Mouse (Mus musculus) kidney, embryonic 16.5 days (tissue): ENCODE results near the gene Fam161a. TPM values are rescaled to one million over a fixed set of nuclear protein-coding genes. Genes with fewer than 3 reads are reported as not detected.

Experiments
- ATAC-seq: fragments of 200-750 bp; cut with Nextera tagmentation; 2 replicates; pipeline ENCODE4 v1.8.0; 2017; ENCODE audit warnings: moderate TSS enrichment; ENCODE audit not compliant: low FRiP score, low TSS enrichment
- H3K27ac ChIP-seq: fragments of 300-500 bp; sonication (generic); 2 replicates; pipeline ENCODE4 v1.5.1; 2014; ENCODE audit warnings: low read length
- H3K27me3 ChIP-seq: fragments of 300-500 bp; sonication (generic); 2 replicates; pipeline ENCODE4 v1.6.1; 2014; ENCODE audit warnings: low read length, control low read depth, mixed read lengths; ENCODE audit not compliant: insufficient read depth
- H3K36me3 ChIP-seq: fragments of 300-500 bp; sonication (generic); 2 replicates; pipeline ENCODE4 v1.6.1; 2014; ENCODE audit warnings: low read length, control low read depth, mixed read lengths; ENCODE audit not compliant: insufficient read depth
- H3K4me1 ChIP-seq: fragments of 300-500 bp; sonication (generic); 2 replicates; pipeline ENCODE4 v1.6.1; 2014; ENCODE audit warnings: low read length, control low read depth, mixed read lengths; ENCODE audit not compliant: insufficient read depth
- H3K4me2 ChIP-seq: fragments of 300-500 bp; sonication (generic); replicated peaks from 2 replicates; pipeline ENCODE4 v1.6.1; 2014; ENCODE audit warnings: low read depth, low read length
- H3K4me3 ChIP-seq: fragments of 300-500 bp; sonication (generic); 2 replicates; pipeline ENCODE4 v1.5.1; 2014; ENCODE audit warnings: mild to moderate bottlenecking, low read length
- H3K9ac ChIP-seq: fragments of 300-500 bp; sonication (generic); replicated peaks from 2 replicates; pipeline ENCODE4 v1.6.1; 2014; ENCODE audit warnings: low read length
- H3K9me3 ChIP-seq: fragments of 300-500 bp; sonication (generic); 2 replicates; pipeline ENCODE4 v1.6.1; 2016; ENCODE audit warnings: low read length, control low read depth
- WGBS: fragments of 180-500 bp; shearing (Covaris S2); extraction: QIAGEN DNeasy Blood & Tissue Kit; methylation state at CpG from one replicate; pipeline ENCODE4 v1.1.7; 2014; 5-methylcytosine and 5-hydroxymethylcytosine counted together
- polyA plus RNA-seq: library from polyadenylated mRNA; unstranded; fragments of >200 nt; fragmentation: Nextera tagmentation; extraction: Ambion mirVana; gene quantifications from 2 replicates; pipeline ENCODE4 v1.2.1, GENCODE M21; 2015

Gene Fam161a
- 3.2 and 3.4 TPM in 2 replicates for polyA plus RNA-seq

DNA sequence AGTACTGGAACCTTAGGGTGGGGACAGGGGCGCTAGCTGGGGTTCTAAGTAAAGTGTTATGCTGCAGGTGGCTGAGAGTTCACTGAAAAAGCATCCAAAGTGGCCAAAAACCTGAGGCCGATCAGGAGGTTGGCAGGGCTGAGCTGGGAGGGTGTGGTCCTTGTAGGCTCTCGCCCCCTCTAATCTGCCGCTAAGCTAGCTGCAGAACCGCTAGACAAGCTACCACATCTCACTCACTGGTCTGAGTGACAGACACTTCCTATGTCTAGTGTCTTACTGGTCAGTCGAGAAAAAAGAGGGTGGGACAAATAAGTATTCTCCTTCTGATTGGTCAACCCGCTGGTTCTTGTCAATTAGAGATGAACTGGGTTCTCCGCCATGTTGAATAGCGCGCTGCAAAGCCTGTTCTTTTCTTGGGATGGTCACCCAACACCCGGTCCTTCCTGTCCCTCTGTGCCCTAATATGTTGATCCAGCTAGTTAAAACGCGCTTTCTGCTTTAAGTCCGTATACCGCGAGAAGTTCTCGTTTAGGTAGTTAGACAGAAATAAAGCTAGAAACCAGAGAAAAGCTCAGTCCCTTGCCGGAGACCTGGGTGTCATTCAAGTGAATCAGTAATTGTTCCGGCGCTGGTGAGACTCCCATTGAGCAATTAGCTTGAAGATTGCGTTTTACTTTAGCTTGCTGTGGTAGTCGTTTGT is at the start of gene Fam161a:
Gene Fam161a (plus strand): TSS at position 51 of the 700 bp plus-strand sequence.
- peak within 1 kb of the TSS; percentile 93 for H3K27ac ChIP-seq
- no peaks in the 10 kb centered on the region for H3K27me3 ChIP-seq
- H3K36me3 ChIP-seq = peaks cover 13% of the 10 kb centered on the region
- H3K4me2 ChIP-seq = peak within 1 kb of the TSS; percentile 66
- H3K9ac ChIP-seq = peak within 1 kb of the TSS; percentile 81
- WGBS = 1% methylated on average over 22 of the region's 22 CpGs
- H3K9me3 ChIP-seq = no peaks in the 10 kb centered on the region
- peaks cover 6% of the 10 kb centered on the region for H3K4me1 ChIP-seq
- peak within 1 kb of the TSS; percentile 56 for H3K4me3 ChIP-seq
- peak; percentile 95 for ATAC-seq

DNA sequence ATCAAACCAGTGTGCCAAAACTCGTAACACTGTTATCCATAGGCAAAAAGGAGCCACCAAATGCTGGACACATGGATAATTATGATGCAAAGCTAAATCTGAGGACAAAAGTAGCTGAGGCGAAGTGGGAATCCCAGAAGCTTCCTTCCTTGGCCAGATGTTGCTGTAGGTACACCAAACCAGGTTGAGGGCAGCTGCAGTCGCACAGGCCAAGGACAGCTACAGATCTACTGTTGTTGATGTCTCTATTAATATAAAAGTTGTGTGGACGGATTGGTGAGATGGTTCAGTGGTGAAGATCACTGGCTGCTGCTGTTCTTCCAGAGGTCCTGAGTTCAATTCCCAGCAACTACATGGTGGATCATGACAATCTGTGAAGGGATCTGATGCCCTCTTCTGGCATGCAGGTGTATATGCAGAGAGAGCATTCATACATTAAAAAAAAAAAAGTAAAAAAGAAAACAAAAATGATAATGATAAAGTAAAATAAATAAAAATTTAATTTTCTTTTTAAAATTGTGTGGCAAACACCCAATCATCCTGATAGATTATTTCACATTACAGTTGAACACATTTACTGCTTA is 49.4 kb upstream of the Fam161a start:
- Histone ChIP-seq H3K9ac (no peak overlapping the region), H3K4me3 (no peak overlapping the region), H3K27ac (no peak overlapping the region), H3K9me3 (no peaks in the 10 kb centered on the region), H3K27me3 (no peaks in the 10 kb centered on the region), H3K4me2 (no peak overlapping the region), H3K36me3 (no peaks in the 10 kb centered on the region), H3K4me1 (no peaks in the 10 kb centered on the region)
- WGBS = 89% methylated on average over 4 of the region's 4 CpGs
- ATAC-seq = no peak

DNA sequence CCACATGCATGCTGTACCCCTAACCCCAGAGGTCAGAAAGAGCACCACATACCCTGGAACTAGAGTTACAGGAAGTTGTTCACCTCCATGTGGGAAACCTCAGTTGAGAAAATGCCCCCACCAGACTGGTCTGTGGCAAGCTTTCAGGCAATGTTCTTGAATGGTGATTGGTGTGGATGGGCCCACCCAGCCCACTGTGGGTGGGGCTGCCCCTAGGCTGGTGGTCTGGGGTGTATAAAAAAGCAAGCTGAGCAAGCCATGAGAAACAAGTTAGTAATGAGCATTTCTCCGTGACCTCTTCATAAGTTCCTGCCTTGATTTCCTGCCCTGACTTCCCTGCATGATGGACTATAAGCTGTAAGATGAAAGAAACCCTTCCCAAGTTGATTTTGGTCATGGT is 45.2 kb upstream of the Fam161a start:
- Histone ChIP-seq H3K4me2 (no peak overlapping the region), H3K36me3 (peaks cover 6% of the 10 kb centered on the region; the same call in 1 of the 2 replicates), H3K27ac (no peak overlapping the region), H3K27me3 (no peaks in the 10 kb centered on the region), H3K9me3 (peaks cover 6% of the 10 kb centered on the region), H3K4me3 (no peak overlapping the region), H3K4me1 (no peaks in the 10 kb centered on the region), H3K9ac (no peak overlapping the region)
- WGBS = 92% methylated on average over 1 of the region's 1 CpGs
- ATAC-seq = no peak

DNA sequence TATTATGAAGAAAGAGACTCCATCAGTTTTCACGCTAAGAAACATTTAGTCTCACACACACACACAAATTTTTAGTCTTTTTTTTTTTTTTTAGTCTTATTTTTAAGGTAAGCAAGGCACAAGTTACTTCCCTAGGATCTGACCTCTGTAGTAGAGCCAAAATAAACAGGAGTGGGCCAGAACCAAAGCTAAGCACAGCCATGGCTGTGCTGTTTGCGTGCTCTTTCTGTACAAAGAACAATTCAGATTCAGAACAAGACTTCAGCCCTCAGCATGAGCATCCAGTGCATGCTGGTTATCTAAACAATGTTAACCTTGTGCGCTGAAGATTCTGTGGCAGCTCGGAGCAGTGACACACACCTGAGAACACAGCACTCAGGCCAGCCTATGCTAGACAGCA is 42.9 kb upstream of the Fam161a start:
- no peaks in the 10 kb centered on the region for H3K4me1 ChIP-seq
- H3K4me3 ChIP-seq = no peak overlapping the region
- H3K9ac ChIP-seq = no peak overlapping the region
- H3K27ac ChIP-seq = no peak overlapping the region
- H3K9me3 ChIP-seq = peaks cover 16% of the 10 kb centered on the region
- H3K27me3 ChIP-seq = no peaks in the 10 kb centered on the region
- H3K4me2 ChIP-seq = no peak overlapping the region
- peaks cover 12% of the 10 kb centered on the region for H3K36me3 ChIP-seq
- no peak for ATAC-seq
- 77% methylated on average over 4 of the region's 4 CpGs for WGBS

DNA sequence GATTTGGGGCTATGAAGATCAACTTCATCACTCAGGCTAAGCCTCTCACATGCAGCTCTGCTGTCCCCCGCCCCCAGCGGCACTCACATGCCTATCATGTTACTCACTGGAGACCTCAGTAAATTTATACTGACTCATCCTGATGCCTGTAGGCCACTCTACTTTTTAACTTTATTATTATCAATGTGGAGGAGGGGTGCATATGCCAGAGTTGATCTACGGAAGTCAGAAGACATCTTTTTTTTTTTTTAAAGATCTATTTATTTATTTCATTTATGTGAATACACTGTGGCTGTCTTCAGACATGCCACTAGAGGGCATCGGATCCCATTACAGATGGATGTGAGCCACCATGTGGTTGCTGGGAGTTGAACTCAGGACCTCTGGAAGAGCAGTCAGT is 41.8 kb upstream of the Fam161a start:
- ATAC-seq = no peak
- Histone ChIP-seq H3K4me2 (no peak overlapping the region), H3K27me3 (no peaks in the 10 kb centered on the region), H3K9ac (no peak overlapping the region), H3K4me3 (no peak overlapping the region), H3K36me3 (peaks cover 15% of the 10 kb centered on the region), H3K4me1 (no peaks in the 10 kb centered on the region), H3K27ac (no peak overlapping the region), H3K9me3 (peaks cover 22% of the 10 kb centered on the region)
- WGBS = 57% methylated on average over 4 of the region's 4 CpGs

DNA sequence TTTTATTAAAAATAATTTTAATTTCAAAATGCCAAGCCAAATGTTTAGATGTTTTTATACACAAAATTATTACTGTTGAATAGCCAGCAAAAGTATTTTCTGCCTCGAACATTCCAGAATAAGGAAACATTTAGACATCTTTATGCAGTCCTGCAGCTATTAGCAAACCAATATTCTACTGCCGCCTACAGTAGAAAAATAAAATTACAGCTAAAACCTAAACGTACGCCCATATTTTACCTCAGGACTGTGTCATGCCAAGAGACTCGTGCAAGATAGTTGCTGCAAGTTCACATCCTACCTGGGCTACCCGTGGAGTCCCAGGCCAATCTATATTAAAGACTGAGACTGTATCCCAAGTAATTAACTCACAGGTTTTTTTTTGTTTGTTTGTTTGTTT is 37.8 kb upstream of the Fam161a start:
- H3K9ac ChIP-seq = no peak overlapping the region
- H3K27me3 ChIP-seq = no peaks in the 10 kb centered on the region
- no peak overlapping the region for H3K4me3 ChIP-seq
- ATAC-seq = no peak
- no peak overlapping the region for H3K4me2 ChIP-seq
- H3K4me1 ChIP-seq = 0 out of 2 replicates have a peak, but pooled peaks cover 5% of the 10 kb centered on the region
- no peak overlapping the region for H3K27ac ChIP-seq
- H3K9me3 ChIP-seq = peaks cover 57% of the 10 kb centered on the region
- 58% methylated on average over 6 of the region's 6 CpGs for WGBS
- peaks cover 49% of the 10 kb centered on the region for H3K36me3 ChIP-seq

DNA sequence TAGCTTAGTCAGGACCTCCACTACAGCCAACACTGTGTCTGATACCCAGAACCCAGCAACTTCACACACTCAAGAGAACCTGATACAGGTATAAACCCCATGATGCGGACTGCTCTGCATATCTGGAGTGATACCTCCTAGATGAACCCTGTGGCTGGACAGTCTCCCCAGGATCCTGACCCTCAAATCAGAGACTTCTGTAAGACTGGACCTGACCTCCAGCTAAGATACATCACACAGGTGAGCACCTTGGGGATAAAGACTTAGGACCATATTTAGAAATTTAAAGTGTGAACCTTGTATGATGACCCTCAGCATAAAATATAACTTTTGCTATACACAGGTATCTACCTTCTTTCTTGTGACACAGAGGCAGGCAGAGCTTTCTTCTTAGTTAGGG is 36.8 kb upstream of the Fam161a start:
- peaks cover 57% of the 10 kb centered on the region for H3K9me3 ChIP-seq
- H3K4me3 ChIP-seq = no peak overlapping the region
- peaks cover 7% of the 10 kb centered on the region for H3K4me1 ChIP-seq
- WGBS = 96% methylated on average over 1 of the region's 1 CpGs
- H3K9ac ChIP-seq = no peak overlapping the region
- no peak for ATAC-seq
- no peak overlapping the region for H3K4me2 ChIP-seq
- H3K36me3 ChIP-seq = peaks cover 49% of the 10 kb centered on the region
- H3K27me3 ChIP-seq = no peaks in the 10 kb centered on the region
- H3K27ac ChIP-seq = no peak overlapping the region

DNA sequence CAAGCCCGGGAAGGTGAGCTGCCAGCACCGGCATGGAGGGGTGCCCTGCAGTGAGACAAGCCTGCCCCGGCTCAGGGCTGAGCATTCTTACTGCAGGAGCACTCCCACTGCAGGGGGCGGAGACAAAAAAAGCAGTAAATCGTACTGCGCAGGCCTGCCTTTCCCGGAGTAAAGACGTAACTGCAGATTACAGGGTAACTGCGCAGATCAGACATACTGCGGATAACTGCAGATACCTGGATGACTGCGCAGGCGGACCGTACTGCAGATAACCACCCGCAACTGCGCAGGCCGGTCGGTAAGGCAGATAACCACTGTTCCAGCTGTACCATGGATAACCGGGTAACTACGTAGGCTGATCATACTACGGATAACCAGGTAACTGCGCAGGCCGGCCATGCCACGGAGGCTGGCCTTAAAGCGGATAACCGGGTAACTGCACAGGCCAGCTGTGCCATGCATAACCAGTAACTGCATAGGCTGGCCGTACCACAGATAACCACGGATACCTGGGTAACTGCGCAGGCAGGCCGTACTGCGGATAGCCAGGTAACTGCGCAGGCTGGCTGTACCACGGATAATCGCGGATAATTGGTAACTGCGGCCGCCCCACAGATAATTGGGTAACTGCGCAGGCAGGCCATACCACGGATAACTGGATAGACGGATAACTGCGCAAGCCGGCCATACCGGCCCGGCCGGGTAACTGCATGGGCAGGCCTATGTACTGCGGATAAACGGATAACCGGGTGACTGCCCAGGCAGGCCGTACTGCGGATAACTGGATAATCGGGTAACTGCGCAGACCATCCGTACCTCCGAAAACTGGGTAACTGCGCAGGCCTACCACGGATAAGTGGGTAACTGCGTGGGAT is 35.3 kb upstream of the Fam161a start, which contains the start of gene Zrsr1:
Gene Zrsr1 (plus strand): TSS at position 171 of the 875 bp plus-strand sequence.
- Histone ChIP-seq H3K4me2 (peak within 1 kb of the TSS; percentile 73), H3K27me3 (no peaks in the 10 kb centered on the region), H3K27ac (peak within 1 kb of the TSS; percentile 83), H3K9me3 (peaks cover 52% of the 10 kb centered on the region), H3K4me1 (peaks cover 18% of the 10 kb centered on the region), H3K36me3 (peaks cover 52% of the 10 kb centered on the region), H3K4me3 (peak within 1 kb of the TSS; percentile 65), H3K9ac (peak within 1 kb of the TSS; percentile 73)
- 49% methylated on average over 56 of the region's 56 CpGs for WGBS
- ATAC-seq = peak; percentile 85

DNA sequence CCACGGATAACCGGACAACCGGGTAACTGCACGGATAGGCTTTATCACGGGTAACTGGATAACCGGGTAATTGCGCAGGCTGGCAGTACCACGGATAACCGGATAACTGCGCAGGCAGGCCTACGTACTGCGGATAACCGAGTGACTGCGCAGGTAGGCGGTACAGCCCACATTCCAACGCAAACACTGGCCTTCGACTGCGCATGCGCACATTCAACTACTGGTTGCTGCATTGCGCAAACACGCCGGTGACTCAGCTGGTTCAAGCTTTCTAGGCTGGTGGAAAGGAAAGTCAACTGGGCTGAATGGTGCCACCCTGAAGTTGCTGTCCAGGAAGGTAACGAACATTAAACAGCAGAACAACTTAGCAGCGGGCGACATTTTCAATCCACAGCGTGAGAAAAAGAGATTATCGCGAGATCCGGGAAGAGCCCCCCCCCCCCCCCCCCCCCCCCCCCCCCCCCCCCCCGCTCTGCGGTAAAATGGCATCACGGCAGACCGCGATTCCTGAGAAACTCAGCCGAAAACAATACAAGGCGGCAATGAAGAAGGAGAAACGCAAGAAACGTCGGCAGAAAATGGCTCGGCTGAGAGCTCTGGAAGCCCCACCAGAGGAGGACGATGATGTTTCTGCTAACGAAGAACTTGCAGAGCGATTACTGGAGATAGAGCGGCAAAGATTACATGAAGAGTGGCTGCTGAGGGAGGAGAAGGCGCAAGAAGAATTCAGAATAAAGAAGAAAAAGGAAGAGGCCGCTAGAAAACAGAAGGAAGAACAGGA is 34.4 kb upstream of the Fam161a start:
- Histone ChIP-seq H3K4me2 (peak overlapping the region; percentile 73), H3K27ac (peak overlapping the region; percentile 83), H3K36me3 (peaks cover 48% of the 10 kb centered on the region), H3K9ac (peak overlapping the region; percentile 73), H3K4me3 (peak overlapping the region; percentile 65), H3K4me1 (peaks cover 18% of the 10 kb centered on the region), H3K27me3 (no peaks in the 10 kb centered on the region), H3K9me3 (peaks cover 43% of the 10 kb centered on the region)
- peak; percentile 73 for ATAC-seq
- WGBS = 47% methylated on average over 44 of the region's 46 CpGs
